Mouse (Mus musculus): ENCODE measurements around the gene Sae1. TPM values are rescaled to one million over a fixed set of nuclear protein-coding genes. Genes with fewer than 3 reads are reported as not detected.

Gene Sae1
- polyA plus RNA-seq, 1 experiment from 2014 or later: 232 TPM

GRCm38 (mm10) chr7:16287791-16288190 is 99.8 kb downstream of the Sae1 start:
- Histone ChIP-seq H3K4me3 (ENCODE audit: low read depth, low read length) (no peak overlapping the region), H3K4me2 (ENCODE audit: low read depth, low read length) (no peak overlapping the region), H3K27ac (replicated peaks; ENCODE audit: low read depth, low read length) (no peak overlapping the region), H3K36me3 (ENCODE audit: control insufficient read depth, insufficient read depth, low read length) (peaks cover 14% of the 10 kb centered on the region), H3K4me1 (ENCODE audit: control insufficient read depth, insufficient read depth, low read length) (no peaks in the 10 kb centered on the region), H3K27me3 (replicated peaks; ENCODE audit: control insufficient read depth, insufficient read depth, low read length) (no peaks in the 10 kb centered on the region), H3K9ac (ENCODE audit: low read depth, low read length) (no peak overlapping the region), H3K9me3 (ENCODE audit: control insufficient read depth, low read length) (no peaks in the 10 kb centered on the region)
- ATAC-seq (ENCODE audit: low read depth): no peak
- whole genome bisulfite sequencing: 68% methylated on average over 1 of the region's 1 CpGs
- no peak for DNase-seq (ENCODE audit: low spot score)

- peak overlapping the region; percentile 88 for H3K9ac ChIP-seq (ENCODE audit: low read depth, low read length)
- ATAC-seq (ENCODE audit: low read depth): no peak
Measured at GRCm38 (mm10) chr7:16287016-16287415, 100.6 kb downstream of the Sae1 start.

GRCm38 (mm10) chr7:16286026-16286961 is 101.3 kb downstream of the Sae1 start, which contains the start of gene Ccdc9:
Ccdc9 (minus strand) TSS chr7:16286795.
- 1% methylated on average over 40 of the region's 70 CpGs for WGBS
- peak within 1 kb of the TSS; percentile 88 for H3K9ac ChIP-seq (ENCODE audit: low read depth, low read length)
- no peaks in the 10 kb centered on the region for H3K27me3 ChIP-seq (replicated peaks; ENCODE audit: control insufficient read depth, insufficient read depth, low read length)
- peak; percentile 92 for ATAC-seq (ENCODE audit: low read depth)
- H3K27ac ChIP-seq (replicated peaks; ENCODE audit: low read depth, low read length): peak within 1 kb of the TSS; percentile 98
- H3K4me3 ChIP-seq (ENCODE audit: low read depth, low read length): peak within 1 kb of the TSS; percentile 62
- peaks cover 29% of the 10 kb centered on the region for H3K36me3 ChIP-seq (ENCODE audit: control insufficient read depth, insufficient read depth, low read length)
- H3K9me3 ChIP-seq (ENCODE audit: control insufficient read depth, low read length): no peaks in the 10 kb centered on the region
- peak within 1 kb of the TSS; percentile 73 for H3K4me2 ChIP-seq (ENCODE audit: low read depth, low read length)
- DNase-seq (ENCODE audit: low spot score): peak; percentile 99
- H3K4me1 ChIP-seq (ENCODE audit: control insufficient read depth, insufficient read depth, low read length): no peaks in the 10 kb centered on the region

More at GRCm38 (mm10) chr7:16287016-16287415, 100.6 kb downstream of the Sae1 start:
- Histone ChIP-seq H3K27me3 (replicated peaks; ENCODE audit: control insufficient read depth, insufficient read depth, low read length) (no peaks in the 10 kb centered on the region), H3K4me2 (ENCODE audit: low read depth, low read length) (peak overlapping the region; percentile 73), H3K4me3 (ENCODE audit: low read depth, low read length) (peak overlapping the region; percentile 62), H3K36me3 (ENCODE audit: control insufficient read depth, insufficient read depth, low read length) (peaks cover 22% of the 10 kb centered on the region), H3K27ac (replicated peaks; ENCODE audit: low read depth, low read length) (peak overlapping the region; percentile 98), H3K9me3 (ENCODE audit: control insufficient read depth, low read length) (no peaks in the 10 kb centered on the region), H3K4me1 (ENCODE audit: control insufficient read depth, insufficient read depth, low read length) (no peaks in the 10 kb centered on the region)
- 81% methylated on average over 2 of the region's 2 CpGs for WGBS
- no peak for DNase-seq (ENCODE audit: low spot score)

DNA sequence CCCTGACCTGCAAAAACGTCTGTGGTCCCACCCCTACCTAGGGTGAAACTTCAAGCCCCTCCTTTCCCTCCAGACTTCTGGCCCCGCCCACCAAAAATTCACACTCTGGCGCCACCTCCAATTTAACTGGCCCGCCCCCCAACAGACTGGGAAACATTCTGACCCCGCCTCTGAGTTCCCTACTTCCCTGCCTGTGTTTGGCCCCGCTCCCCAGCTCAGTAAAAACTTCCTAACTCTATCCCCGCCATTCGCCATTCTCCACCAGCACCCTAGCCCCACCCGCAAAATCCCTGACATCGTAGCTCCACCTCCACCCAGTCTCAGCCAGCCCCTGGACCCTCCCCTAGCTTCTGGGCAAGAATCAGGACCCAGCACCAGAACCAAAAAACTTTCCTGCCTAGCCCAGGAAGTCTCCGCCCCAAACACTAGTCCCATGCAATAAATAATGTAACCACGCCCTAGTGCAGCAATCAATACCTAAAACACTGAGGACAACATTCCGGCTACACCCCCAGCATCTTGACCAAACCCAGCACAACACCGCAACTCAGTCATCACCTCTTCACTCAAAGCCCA is 102.1 kb downstream of the Sae1 start:
- no peaks in the 10 kb centered on the region for H3K27me3 ChIP-seq (replicated peaks; ENCODE audit: control insufficient read depth, insufficient read depth, low read length)
- peak overlapping the region; percentile 26; the same call in 1 of the 2 replicates for H3K9ac ChIP-seq (ENCODE audit: low read depth, low read length)
- peak overlapping the region; percentile 73 for H3K4me2 ChIP-seq (ENCODE audit: low read depth, low read length)
- peaks cover 37% of the 10 kb centered on the region for H3K36me3 ChIP-seq (ENCODE audit: control insufficient read depth, insufficient read depth, low read length)
- no peaks in the 10 kb centered on the region for H3K4me1 ChIP-seq (ENCODE audit: control insufficient read depth, insufficient read depth, low read length)
- H3K27ac ChIP-seq (replicated peaks; ENCODE audit: low read depth, low read length): peak overlapping the region; percentile 98
- peak; percentile 85 for DNase-seq (ENCODE audit: low spot score)
- H3K9me3 ChIP-seq (ENCODE audit: control insufficient read depth, low read length): no peaks in the 10 kb centered on the region
- peak; percentile 51 for ATAC-seq (ENCODE audit: low read depth)
- 3% methylated on average over 14 of the region's 14 CpGs for WGBS
- peak overlapping the region; percentile 62 for H3K4me3 ChIP-seq (ENCODE audit: low read depth, low read length)

DNA sequence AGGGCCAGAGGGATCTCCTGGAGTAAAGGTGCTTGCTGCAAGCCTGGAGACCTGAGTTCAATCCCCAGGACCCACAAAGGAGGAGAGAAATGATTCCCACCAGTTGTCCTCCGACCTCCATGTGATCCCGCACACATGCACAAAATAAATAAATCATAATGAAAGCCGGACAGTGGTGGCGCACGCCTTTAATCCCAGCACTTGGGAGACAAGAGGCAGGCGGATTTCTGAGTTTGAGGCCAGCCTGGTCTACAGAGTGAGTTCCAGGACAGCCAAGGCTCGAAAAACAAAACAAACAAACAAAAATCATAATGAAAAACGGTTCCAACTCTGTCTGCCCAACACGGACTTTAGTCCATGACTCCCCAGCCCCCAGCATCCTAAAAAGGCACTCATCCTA is 102.7 kb downstream of the Sae1 start:
- ATAC-seq (ENCODE audit: low read depth) (no peak), DNase-seq (ENCODE audit: low spot score) (no peak)
- Histone ChIP-seq H3K36me3 (ENCODE audit: control insufficient read depth, insufficient read depth, low read length) (peaks cover 43% of the 10 kb centered on the region), H3K9me3 (ENCODE audit: control insufficient read depth, low read length) (no peaks in the 10 kb centered on the region), H3K9ac (ENCODE audit: low read depth, low read length) (peak overlapping the region; percentile 26; the same call in 1 of the 2 replicates), H3K27ac (replicated peaks; ENCODE audit: low read depth, low read length) (peak overlapping the region; percentile 98), H3K4me2 (ENCODE audit: low read depth, low read length) (peak overlapping the region; percentile 73), H3K27me3 (replicated peaks; ENCODE audit: control insufficient read depth, insufficient read depth, low read length) (no peaks in the 10 kb centered on the region), H3K4me3 (ENCODE audit: low read depth, low read length) (peak overlapping the region; percentile 62), H3K4me1 (ENCODE audit: control insufficient read depth, insufficient read depth, low read length) (no peaks in the 10 kb centered on the region)
- 78% methylated on average over 9 of the region's 9 CpGs for WGBS

GRCm38 (mm10) chr7:16284001-16284400 is 103.6 kb downstream of the Sae1 start:
- Histone ChIP-seq H3K4me1 (ENCODE audit: control insufficient read depth, insufficient read depth, low read length) (no peaks in the 10 kb centered on the region), H3K9me3 (ENCODE audit: control insufficient read depth, low read length) (no peaks in the 10 kb centered on the region), H3K36me3 (ENCODE audit: control insufficient read depth, insufficient read depth, low read length) (peaks cover 50% of the 10 kb centered on the region), H3K27ac (replicated peaks; ENCODE audit: low read depth, low read length) (no peak overlapping the region), H3K9ac (ENCODE audit: low read depth, low read length) (no peak overlapping the region), H3K4me3 (ENCODE audit: low read depth, low read length) (no peak overlapping the region), H3K4me2 (ENCODE audit: low read depth, low read length) (no peak overlapping the region), H3K27me3 (replicated peaks; ENCODE audit: control insufficient read depth, insufficient read depth, low read length) (no peaks in the 10 kb centered on the region)
- ATAC-seq (ENCODE audit: low read depth) (no peak), DNase-seq (ENCODE audit: low spot score) (no peak)
- 88% methylated on average over 8 of the region's 8 CpGs for WGBS

GRCm38 (mm10) chr7:16282334-16282733 is 105.3 kb downstream of the Sae1 start:
- Histone ChIP-seq H3K27ac (replicated peaks; ENCODE audit: low read depth, low read length) (no peak overlapping the region), H3K4me1 (ENCODE audit: control insufficient read depth, insufficient read depth, low read length) (no peaks in the 10 kb centered on the region), H3K36me3 (ENCODE audit: control insufficient read depth, insufficient read depth, low read length) (peaks cover 66% of the 10 kb centered on the region), H3K4me2 (ENCODE audit: low read depth, low read length) (no peak overlapping the region), H3K4me3 (ENCODE audit: low read depth, low read length) (no peak overlapping the region), H3K9ac (ENCODE audit: low read depth, low read length) (no peak overlapping the region), H3K9me3 (ENCODE audit: control insufficient read depth, low read length) (no peaks in the 10 kb centered on the region), H3K27me3 (replicated peaks; ENCODE audit: control insufficient read depth, insufficient read depth, low read length) (no peaks in the 10 kb centered on the region)
- WGBS: 92% methylated on average over 6 of the region's 13 CpGs
- ATAC-seq (ENCODE audit: low read depth) (no peak), DNase-seq (ENCODE audit: low spot score) (no peak)

- H3K4me2 ChIP-seq (ENCODE audit: low read depth, low read length): no peak overlapping the region
- H3K4me1 ChIP-seq (ENCODE audit: control insufficient read depth, insufficient read depth, low read length): no peaks in the 10 kb centered on the region
- peaks cover 82% of the 10 kb centered on the region for H3K36me3 ChIP-seq (ENCODE audit: control insufficient read depth, insufficient read depth, low read length)
- no peak overlapping the region for H3K27ac ChIP-seq (replicated peaks; ENCODE audit: low read depth, low read length)
- WGBS: 85% methylated on average over 11 of the region's 11 CpGs
- no peaks in the 10 kb centered on the region for H3K27me3 ChIP-seq (replicated peaks; ENCODE audit: control insufficient read depth, insufficient read depth, low read length)
- H3K9me3 ChIP-seq (ENCODE audit: control insufficient read depth, low read length): no peaks in the 10 kb centered on the region
- H3K9ac ChIP-seq (ENCODE audit: low read depth, low read length): no peak overlapping the region
- ATAC-seq (ENCODE audit: low read depth): no peak
- no peak for DNase-seq (ENCODE audit: low spot score)
- no peak overlapping the region for H3K4me3 ChIP-seq (ENCODE audit: low read depth, low read length)
Measured at GRCm38 (mm10) chr7:16280721-16281120, 106.9 kb downstream of the Sae1 start.

Measured in embryonic facial prominence, embryonic 14.5 days (tissue).